Mouse (Mus musculus) bone marrow, adult 2 months (tissue): ENCODE data around the gene Cybb. TPM values are rescaled to one million over a fixed set of nuclear protein-coding genes. Genes with fewer than 3 reads are reported as not detected.

Source experiments
- H3K27ac ChIP-seq: fragments of 200-500 bp; 2 replicates; pipeline ENCODE4 v1.5.1; 2012; ENCODE audit warnings: low read depth, mild to moderate bottlenecking, control low read depth, inconsistent platforms, low read length; ENCODE audit not compliant: control insufficient read depth, poor library complexity, insufficient read depth
- H3K4me1 ChIP-seq: fragments of 200-500 bp; 2 replicates; pipeline ENCODE4 v1.6.1; 2011; ENCODE audit warnings: low read length; ENCODE audit not compliant: control insufficient read depth, insufficient read depth
- H3K4me3 ChIP-seq: fragments of 200-500 bp; replicated peaks from 2 replicates; pipeline ENCODE3; 2011; ENCODE audit warnings: mild to moderate bottlenecking, low read depth, low read length, control low read depth; ENCODE audit not compliant: control insufficient read depth
- CTCF ChIP-seq: fragments of 200-500 bp; IDR thresholded peaks from 2 replicates; pipeline ENCODE4 v1.5.1; 2011; ENCODE audit warnings: low read length, control low read depth; ENCODE audit not compliant: control insufficient read depth, insufficient read depth
- POLR2A ChIP-seq: fragments of 200-500 bp; IDR thresholded peaks from 2 replicates; pipeline ENCODE4 v1.6.1; 2011; ENCODE audit warnings: low read depth, mild to moderate bottlenecking, control low read depth, low read length, borderline replicate concordance; ENCODE audit not compliant: control insufficient read depth
- WGBS: fragments of 180-500 bp; shearing (Covaris S2); methylation state at CpG from one replicate; pipeline ENCODE4 v1.1.7; 2018; 5-methylcytosine and 5-hydroxymethylcytosine counted together
- polyA plus RNA-seq: library from polyadenylated mRNA; stranded (reverse); fragments of >200 nt; gene quantifications from 2 replicates; pipeline ENCODE4 v1.2.4, GENCODE M21; 2011; ENCODE audit warnings: low replicate concordance; ENCODE audit not compliant: missing spikeins, insufficient read depth, insufficient read length

The Cybb gene
- polyA plus RNA-seq, 1 experiment = 62.6 TPM

- WGBS = 76% methylated on average over 5 of the region's 5 CpGs
- Histone ChIP-seq H3K4me1 (no peaks in the 10 kb centered on the region), H3K4me3 (no peak overlapping the region), H3K27ac (no peak overlapping the region)
- TF ChIP-seq POLR2A (no peak), CTCF (no peak)
Measured at GRCm38 (mm10) chrX:9413889-9414288, 73.7 kb downstream of the Cybb start.

Other genes with a start within 250 kb of the Cybb start
- 2.9 TPM in 1 of 2 replicates, not detected in the other for gene Gm14862, start 230.9 kb downstream of the Cybb start, polyA plus RNA-seq
- 6.5 TPM in 2 replicates for gene Xk, start 215.0 kb downstream of the Cybb start, polyA plus RNA-seq
- 3.2 TPM in 1 of 2 replicates, not detected in the other for gene H2al1m, start 204.0 kb downstream of the Cybb start, polyA plus RNA-seq
- not detected in 2 replicates for gene H2al1k, start 137.1 kb downstream of the Cybb start, polyA plus RNA-seq
- gene H2al1o, start 84.6 kb upstream of the Cybb start, polyA plus RNA-seq = not detected in 2 replicates
- 17.4 and 28.2 TPM in 2 replicates for gene Dynlt3, start 175.2 kb upstream of the Cybb start, polyA plus RNA-seq